Mouse (Mus musculus) liver, postnatal 0 days (tissue): ENCODE data around the gene Gpr68. TPM values are rescaled to one million over a fixed set of nuclear protein-coding genes. Genes with fewer than 3 reads are reported as not detected.

ENCODE experiments used
- ATAC-seq: fragments of 200-750 bp; cut with Nextera tagmentation; 2 replicates; pipeline ENCODE4 v1.8.0; 2017; ENCODE audit warnings: mild to moderate bottlenecking, moderate library complexity
- DNase-seq: peaks from one replicate; pipeline ENCODE4 v3.0.0-alpha.2; 2016
- H3K27ac ChIP-seq: fragments of 300-500 bp; sonication (generic); 2 replicates; pipeline ENCODE4 v1.5.1; 2014; ENCODE audit warnings: antibody characterized with exemption, moderate library complexity, mild to moderate bottlenecking, low read depth
- H3K27me3 ChIP-seq: fragments of 300-500 bp; sonication (generic); 2 replicates; pipeline ENCODE4 v1.6.1; 2014; ENCODE audit warnings: low read length, control low read depth, mixed read lengths; ENCODE audit not compliant: insufficient read depth
- H3K36me3 ChIP-seq: fragments of 300-500 bp; sonication (generic); replicated peaks from 2 replicates; pipeline ENCODE4 v1.6.1; 2014; ENCODE audit warnings: mild to moderate bottlenecking, control low read depth, low read length, moderate library complexity, mixed read lengths; ENCODE audit not compliant: insufficient read depth
- H3K4me1 ChIP-seq: fragments of 300-500 bp; sonication (generic); 2 replicates; pipeline ENCODE4 v1.6.1; 2014; ENCODE audit warnings: antibody characterized with exemption, mild to moderate bottlenecking, control low read depth; ENCODE audit not compliant: insufficient read depth
- H3K4me2 ChIP-seq: fragments of 300-500 bp; sonication (generic); 2 replicates; pipeline ENCODE4 v1.6.1; 2014; ENCODE audit warnings: low read depth, mild to moderate bottlenecking, low read length, moderate library complexity, mixed read lengths
- H3K4me3 ChIP-seq: fragments of 300-500 bp; sonication (generic); 2 replicates; pipeline ENCODE4 v1.5.1; 2014; ENCODE audit warnings: low read depth, low read length
- H3K9ac ChIP-seq: fragments of 300-500 bp; sonication (generic); replicated peaks from 2 replicates; pipeline ENCODE4 v1.6.1; 2014; ENCODE audit warnings: mild to moderate bottlenecking, moderate library complexity
- H3K9me3 ChIP-seq: fragments of 300-500 bp; sonication (generic); 2 replicates; pipeline ENCODE4 v1.6.1; 2016; ENCODE audit warnings: mild to moderate bottlenecking, control low read depth, low read length, mixed read lengths
- CTCF ChIP-seq: sonication (generic); IDR thresholded peaks from 2 replicates; pipeline ENCODE4 v1.5.1; 2016; ENCODE audit warnings: antibody characterized with exemption, low read depth
- EP300 ChIP-seq: IDR thresholded peaks from 2 replicates; pipeline ENCODE4 v1.6.1; 2016; ENCODE audit warnings: antibody characterized with exemption, low read depth, mild to moderate bottlenecking
- WGBS: fragments of 180-500 bp; shearing (Covaris S2); extraction: QIAGEN DNeasy Blood & Tissue Kit; methylation state at CpG from one replicate; pipeline ENCODE4 v1.1.7; 2014; ENCODE audit not compliant: insufficient replicate concordance; 5-methylcytosine and 5-hydroxymethylcytosine counted together
- polyA plus RNA-seq: library from polyadenylated mRNA; unstranded; fragments of >200 nt; fragmentation: Nextera tagmentation; extraction: Ambion mirVana; gene quantifications from 2 replicates; pipeline ENCODE4 v1.2.1, GENCODE M21; 2015

Gene Gpr68
- 0.12 and 0.33 TPM in 2 replicates for polyA plus RNA-seq

GRCm38 (mm10) chr12:100907598-100908297 lies at the start of gene Gpr68:
Gene Gpr68 (minus strand): TSS chr12:100908198.
- no peak; the same call in 1 of the 2 replicates for ATAC-seq
- peak within 1 kb of the TSS; percentile 19; the same call in 1 of the 2 replicates for H3K4me3 ChIP-seq

GRCm38 (mm10) chr12:100957257-100957656 lies 49.3 kb upstream of the Gpr68 start:
- H3K4me2 ChIP-seq, result no peak overlapping the region
- 78% methylated on average over 3 of the region's 3 CpGs for WGBS
- H3K9ac ChIP-seq, result peak overlapping the region; percentile 62

More at GRCm38 (mm10) chr12:100907598-100908297, at the start of gene Gpr68:
- no peak for DNase-seq
- Histone ChIP-seq H3K36me3 (no peaks in the 10 kb centered on the region; the same call in 1 of the 2 replicates), H3K4me2 (peak within 1 kb of the TSS; percentile 58), H3K27me3 (peaks cover 24% of the 10 kb centered on the region), H3K4me1 (peaks cover 6% of the 10 kb centered on the region; the same call in 1 of the 2 replicates), H3K9me3 (no peaks in the 10 kb centered on the region), H3K9ac (no peak within 1 kb of the TSS), H3K27ac (no peak within 1 kb of the TSS)
- TF ChIP-seq CTCF, result no peak
- TF ChIP-seq EP300, result no peak
- 7% methylated on average over 35 of the region's 39 CpGs for WGBS

GRCm38 (mm10) chr12:100956825-100957224 lies 48.8 kb upstream of the Gpr68 start:
- Histone ChIP-seq H3K4me2 (peak overlapping the region; percentile 52), H3K9ac (peak overlapping the region; percentile 62), H3K9me3 (no peaks in the 10 kb centered on the region), H3K36me3 (peaks cover 16% of the 10 kb centered on the region), H3K27ac (peak overlapping the region; percentile 98), H3K4me3 (no peak overlapping the region), H3K27me3 (no peaks in the 10 kb centered on the region), H3K4me1 (peaks cover 50% of the 10 kb centered on the region)
- DNase-seq (no peak), ATAC-seq (no peak)
- TF ChIP-seq CTCF, result no peak
- TF ChIP-seq EP300, result no peak
- WGBS, result 68% methylated on average over 4 of the region's 4 CpGs

More at GRCm38 (mm10) chr12:100957257-100957656, 49.3 kb upstream of the Gpr68 start:
- TF ChIP-seq CTCF (no peak), EP300 (no peak)
- ATAC-seq (no peak), DNase-seq (no peak)
- Histone ChIP-seq H3K9me3 (no peaks in the 10 kb centered on the region), H3K4me1 (peaks cover 49% of the 10 kb centered on the region), H3K36me3 (peaks cover 19% of the 10 kb centered on the region), H3K4me3 (no peak overlapping the region), H3K27ac (peak overlapping the region; percentile 98), H3K27me3 (no peaks in the 10 kb centered on the region)

GRCm38 (mm10) chr12:100956028-100956427 lies 48.0 kb upstream of the Gpr68 start:
- TF ChIP-seq EP300 (peak; percentile 97), CTCF (no peak)
- whole genome bisulfite sequencing, result 64% methylated on average over 2 of the region's 2 CpGs
- H3K9me3 ChIP-seq, result no peaks in the 10 kb centered on the region
- peak overlapping the region; percentile 62 for H3K9ac ChIP-seq
- H3K4me2 ChIP-seq, result peak overlapping the region; percentile 52
- H3K4me1 ChIP-seq, result peaks cover 50% of the 10 kb centered on the region
- H3K27ac ChIP-seq, result peak overlapping the region; percentile 98
- H3K27me3 ChIP-seq, result no peaks in the 10 kb centered on the region
- no peak overlapping the region; the same call in 1 of the 2 replicates for H3K4me3 ChIP-seq
- DNase-seq (peak; percentile 69), ATAC-seq (peak; percentile 66)
- peaks cover 20% of the 10 kb centered on the region for H3K36me3 ChIP-seq

DNA sequence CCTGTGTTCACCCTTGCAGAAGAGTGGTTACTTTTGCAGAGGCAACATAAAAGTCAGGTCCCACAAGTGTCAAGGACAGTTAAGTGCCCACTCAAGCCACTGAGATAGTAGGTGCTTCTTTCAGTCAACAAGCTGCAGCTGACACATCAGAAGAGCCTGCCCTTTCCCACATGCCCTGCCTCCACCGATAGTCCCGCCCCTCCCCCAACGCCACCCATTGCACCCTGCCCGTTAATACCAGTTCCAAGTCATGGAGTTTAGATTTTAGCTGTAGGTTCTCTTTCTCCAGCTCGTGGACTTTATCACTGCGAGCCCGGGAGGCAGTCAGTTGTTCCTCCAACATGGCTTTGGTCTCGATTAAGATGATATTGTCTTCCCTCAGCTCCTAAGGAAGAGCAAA lies 45.9 kb upstream of the Gpr68 start:
- peaks cover 19% of the 10 kb centered on the region for H3K36me3 ChIP-seq
- peak; percentile 73 for DNase-seq
- H3K4me1 ChIP-seq, result peaks cover 48% of the 10 kb centered on the region
- peak overlapping the region; percentile 98; the same call in 1 of the 2 replicates for H3K27ac ChIP-seq
- no peak overlapping the region; the same call in 1 of the 2 replicates for H3K9ac ChIP-seq
- H3K4me3 ChIP-seq, result no peak overlapping the region
- H3K9me3 ChIP-seq, result no peaks in the 10 kb centered on the region
- H3K27me3 ChIP-seq, result no peaks in the 10 kb centered on the region
- 50% methylated on average over 8 of the region's 8 CpGs for WGBS
- TF ChIP-seq CTCF, result no peak
- no peak for TF ChIP-seq EP300
- no peak overlapping the region for H3K4me2 ChIP-seq
- no peak for ATAC-seq

GRCm38 (mm10) chr12:100952193-100952931 lies 44.4 kb upstream of the Gpr68 start:
- no peak; the same call in 1 of the 2 replicates for TF ChIP-seq EP300
- peak; percentile 90 for TF ChIP-seq CTCF
- peak overlapping the region; percentile 41 for H3K4me2 ChIP-seq
- DNase-seq (peak; percentile 83), ATAC-seq (peak; percentile 57)
- peaks cover 23% of the 10 kb centered on the region for H3K36me3 ChIP-seq
- peaks cover 39% of the 10 kb centered on the region for H3K4me1 ChIP-seq
- no peaks in the 10 kb centered on the region for H3K9me3 ChIP-seq
- peak overlapping the region; percentile 20; the same call in 1 of the 2 replicates for H3K27ac ChIP-seq
- H3K27me3 ChIP-seq, result no peaks in the 10 kb centered on the region
- no peak overlapping the region for H3K9ac ChIP-seq
- 38% methylated on average over 9 of the region's 9 CpGs for WGBS
- no peak overlapping the region for H3K4me3 ChIP-seq
